Mouse (Mus musculus): Measurements from ENCODE around the gene Fkbp7. TPM values are rescaled to one million over a fixed set of nuclear protein-coding genes. Genes with fewer than 3 reads are reported as not detected.

The Fkbp7 gene
- polyA plus RNA-seq, 1 experiment = 1.2 TPM

- H3K27ac ChIP-seq (ENCODE audit: control insufficient read depth, insufficient read depth, low read length) = no peak overlapping the region
- peaks cover 35% of the 10 kb centered on the region for H3K36me3 ChIP-seq (ENCODE audit: control insufficient read depth, insufficient read depth, low read length)
- no peaks in the 10 kb centered on the region for H3K4me1 ChIP-seq (replicated peaks; ENCODE audit: control insufficient read depth, insufficient read depth, low read length)
- H3K4me3 ChIP-seq (ENCODE audit: control insufficient read depth, insufficient read depth, low read length) = no peak overlapping the region
- no peak for DNase-seq
- H3K27me3 ChIP-seq (ENCODE audit: control insufficient read depth, insufficient read depth, low read length) = no peaks in the 10 kb centered on the region
- TF ChIP-seq CTCF (IDR thresholded peaks at IDR 0.05; ENCODE audit: borderline replicate concordance, control insufficient read depth, extremely low read depth, insufficient read depth, low read length, poor library complexity) (no peak), POLR2A (IDR thresholded peaks at IDR 0.05; ENCODE audit: control insufficient read depth, extremely low read depth, insufficient read depth, low read length, poor library complexity) (no peak)
- WGBS = 75% methylated on average over 6 of the region's 6 CpGs
These were observed 22.4 kb upstream of the Fkbp7 start for GRCm38 (mm10) chr2:76695290-76695689.

- no peak for TF ChIP-seq CTCF (IDR thresholded peaks at IDR 0.05; ENCODE audit: borderline replicate concordance, control insufficient read depth, extremely low read depth, insufficient read depth, low read length, poor library complexity)
- no peak for TF ChIP-seq POLR2A (IDR thresholded peaks at IDR 0.05; ENCODE audit: control insufficient read depth, extremely low read depth, insufficient read depth, low read length, poor library complexity)
- DNase-seq = no peak
- Histone ChIP-seq H3K27me3 (ENCODE audit: control insufficient read depth, insufficient read depth, low read length) (no peaks in the 10 kb centered on the region), H3K27ac (ENCODE audit: control insufficient read depth, insufficient read depth, low read length) (no peak overlapping the region), H3K4me3 (ENCODE audit: control insufficient read depth, insufficient read depth, low read length) (no peak overlapping the region), H3K36me3 (ENCODE audit: control insufficient read depth, insufficient read depth, low read length) (peaks cover 35% of the 10 kb centered on the region), H3K4me1 (replicated peaks; ENCODE audit: control insufficient read depth, insufficient read depth, low read length) (no peaks in the 10 kb centered on the region)
- WGBS = 97% methylated on average over 5 of the region's 5 CpGs
These were observed 20.8 kb upstream of the Fkbp7 start for GRCm38 (mm10) chr2:76693765-76694164.

GRCm38 (mm10) chr2:76690436-76691204 lies 17.7 kb upstream of the Fkbp7 start:
- no peak for DNase-seq
- no peak overlapping the region for H3K4me3 ChIP-seq (ENCODE audit: control insufficient read depth, insufficient read depth, low read length)
- no peaks in the 10 kb centered on the region for H3K27me3 ChIP-seq (ENCODE audit: control insufficient read depth, insufficient read depth, low read length)
- peaks cover 54% of the 10 kb centered on the region for H3K36me3 ChIP-seq (ENCODE audit: control insufficient read depth, insufficient read depth, low read length)
- no peak overlapping the region for H3K27ac ChIP-seq (ENCODE audit: control insufficient read depth, insufficient read depth, low read length)
- no peaks in the 10 kb centered on the region for H3K4me1 ChIP-seq (replicated peaks; ENCODE audit: control insufficient read depth, insufficient read depth, low read length)
- 88% methylated on average over 12 of the region's 12 CpGs for WGBS
- TF ChIP-seq POLR2A (IDR thresholded peaks at IDR 0.05; ENCODE audit: control insufficient read depth, extremely low read depth, insufficient read depth, low read length, poor library complexity) (no peak), CTCF (IDR thresholded peaks at IDR 0.05; ENCODE audit: borderline replicate concordance, control insufficient read depth, extremely low read depth, insufficient read depth, low read length, poor library complexity) (no peak)

- H3K4me1 ChIP-seq (replicated peaks; ENCODE audit: control insufficient read depth, insufficient read depth, low read length) = no peaks in the 10 kb centered on the region
- DNase-seq = no peak
- H3K4me3 ChIP-seq (ENCODE audit: control insufficient read depth, insufficient read depth, low read length) = no peak overlapping the region
- no peak overlapping the region; the same call in 1 of the 2 replicates for H3K27ac ChIP-seq (ENCODE audit: control insufficient read depth, insufficient read depth, low read length)
- no peak for TF ChIP-seq CTCF (IDR thresholded peaks at IDR 0.05; ENCODE audit: borderline replicate concordance, control insufficient read depth, extremely low read depth, insufficient read depth, low read length, poor library complexity)
- TF ChIP-seq POLR2A (IDR thresholded peaks at IDR 0.05; ENCODE audit: control insufficient read depth, extremely low read depth, insufficient read depth, low read length, poor library complexity) = no peak
- H3K27me3 ChIP-seq (ENCODE audit: control insufficient read depth, insufficient read depth, low read length) = no peaks in the 10 kb centered on the region
- peaks cover 58% of the 10 kb centered on the region for H3K36me3 ChIP-seq (ENCODE audit: control insufficient read depth, insufficient read depth, low read length)
- 91% methylated on average over 7 of the region's 7 CpGs for WGBS
These were observed 15.2 kb upstream of the Fkbp7 start for GRCm38 (mm10) chr2:76688162-76688561.

DNA sequence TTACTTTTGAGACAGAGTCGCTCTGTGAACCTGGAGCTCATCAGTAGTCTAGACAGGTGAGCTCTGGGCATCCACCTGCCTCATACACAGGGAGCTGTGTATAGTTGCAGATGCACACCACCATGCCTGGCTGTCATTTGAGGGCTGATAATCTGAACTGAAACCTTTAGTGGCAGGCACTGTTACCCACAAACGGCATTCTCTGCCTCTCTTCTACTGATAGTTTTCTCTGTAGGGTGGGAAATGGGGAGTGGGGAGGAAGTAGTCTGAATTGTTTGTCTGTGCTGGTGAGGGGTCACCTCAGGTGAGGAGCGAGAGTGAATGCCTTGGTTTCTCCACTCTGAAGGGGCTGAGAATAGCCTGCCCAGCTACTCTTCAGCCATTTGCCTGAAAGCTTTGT lies 14.7 kb upstream of the Fkbp7 start:
- 84% methylated on average over 3 of the region's 3 CpGs for WGBS
- no peaks in the 10 kb centered on the region for H3K27me3 ChIP-seq (ENCODE audit: control insufficient read depth, insufficient read depth, low read length)
- TF ChIP-seq CTCF (IDR thresholded peaks at IDR 0.05; ENCODE audit: borderline replicate concordance, control insufficient read depth, extremely low read depth, insufficient read depth, low read length, poor library complexity) (no peak), POLR2A (IDR thresholded peaks at IDR 0.05; ENCODE audit: control insufficient read depth, extremely low read depth, insufficient read depth, low read length, poor library complexity) (no peak)
- DNase-seq = no peak
- no peak overlapping the region for H3K4me3 ChIP-seq (ENCODE audit: control insufficient read depth, insufficient read depth, low read length)
- H3K27ac ChIP-seq (ENCODE audit: control insufficient read depth, insufficient read depth, low read length) = no peak overlapping the region
- H3K4me1 ChIP-seq (replicated peaks; ENCODE audit: control insufficient read depth, insufficient read depth, low read length) = no peaks in the 10 kb centered on the region
- peaks cover 58% of the 10 kb centered on the region for H3K36me3 ChIP-seq (ENCODE audit: control insufficient read depth, insufficient read depth, low read length)

- H3K27me3 ChIP-seq (ENCODE audit: control insufficient read depth, insufficient read depth, low read length) = no peaks in the 10 kb centered on the region
- TF ChIP-seq CTCF (IDR thresholded peaks at IDR 0.05; ENCODE audit: borderline replicate concordance, control insufficient read depth, extremely low read depth, insufficient read depth, low read length, poor library complexity) (no peak), POLR2A (IDR thresholded peaks at IDR 0.05; ENCODE audit: control insufficient read depth, extremely low read depth, insufficient read depth, low read length, poor library complexity) (no peak)
- peaks cover 62% of the 10 kb centered on the region for H3K36me3 ChIP-seq (ENCODE audit: control insufficient read depth, insufficient read depth, low read length)
- H3K27ac ChIP-seq (ENCODE audit: control insufficient read depth, insufficient read depth, low read length) = no peak overlapping the region
- no peak overlapping the region for H3K4me3 ChIP-seq (ENCODE audit: control insufficient read depth, insufficient read depth, low read length)
- DNase-seq = no peak
- no peaks in the 10 kb centered on the region for H3K4me1 ChIP-seq (replicated peaks; ENCODE audit: control insufficient read depth, insufficient read depth, low read length)
- WGBS = 96% methylated on average over 3 of the region's 3 CpGs
These were observed 14.1 kb upstream of the Fkbp7 start for GRCm38 (mm10) chr2:76686986-76687385.

Data from thymus, adult 2 months (tissue).